Mouse (Mus musculus): Measurements from ENCODE around the gene Gm9046.
"Not testable (repeated sequence)": the region's sequence is repeated elsewhere in the genome, so short reads cannot be mapped to it uniquely, and the experiment has no call there.

GRCm38 (mm10) chr10:118354005-118354404 is 10.9 kb upstream of the Gm9046 start, which contains the start of gene Gm9049:
- not testable (repeated sequence) for TF ChIP-seq CTCF (IDR thresholded peaks at IDR 0.05; ENCODE audit: control insufficient read depth, insufficient read depth, insufficient read length); MYOD1 (IDR thresholded peaks at IDR 0.05; ENCODE audit: control insufficient read depth, insufficient read length, low read depth); MAX (IDR thresholded peaks at IDR 0.05); USF1 (IDR thresholded peaks at IDR 0.05; ENCODE audit: low read depth); MYOG (IDR thresholded peaks at IDR 0.05; ENCODE audit: control insufficient read depth, extremely low read depth, insufficient read length); CEBPB (IDR thresholded peaks at IDR 0.05; ENCODE audit: low read depth)
